Mouse (Mus musculus): ENCODE measurements at regions not wholly inside any gene's neighbourhood (a gene's known extent, or its start where the extent isn't known, plus 50 kb on each side); places are given as distances from the start of the nearest gene placed in this dataset.

DNA sequence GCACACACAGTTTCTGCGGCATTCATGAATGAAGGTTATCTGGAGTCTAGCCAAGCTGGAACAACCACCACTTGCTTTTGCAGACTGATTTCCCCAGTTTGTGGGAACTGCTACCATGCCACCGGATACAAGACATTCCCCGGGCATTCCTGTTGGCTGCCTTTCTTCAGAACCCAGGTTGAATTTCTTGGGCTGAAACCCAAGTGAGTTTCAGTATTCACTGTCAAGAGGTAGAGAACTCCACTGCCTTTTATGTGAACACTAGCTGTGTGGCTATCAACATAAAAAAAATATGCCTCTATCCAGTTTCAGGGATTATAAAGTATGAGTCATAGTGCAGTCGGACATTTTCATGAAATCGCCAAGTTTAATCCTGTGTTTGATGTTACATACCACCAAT lies 216.3 kb upstream of the A1bg start:
- TF ChIP-seq CTCF (IDR thresholded peaks at IDR 0.05; ENCODE audit: low read depth): no peak
- no peak for TF ChIP-seq EP300 (IDR thresholded peaks at IDR 0.05; ENCODE audit: low read depth)
